Mouse (Mus musculus) MEL (cell line): Measurements from ENCODE around the gene Cenpn. TPM values are rescaled to one million over a fixed set of nuclear protein-coding genes. Genes with fewer than 3 reads are reported as not detected.

Experiments
- DNase-seq: peaks from one replicate; pipeline ENCODE4 v3.0.0; 2011; ENCODE audit warnings: low read depth, low spot score
- H3K27ac ChIP-seq: 2 replicates; pipeline ENCODE4 v1.5.1; 2012; ENCODE audit warnings: low read depth, mild to moderate bottlenecking, control low read depth, low read length, moderate library complexity; ENCODE audit not compliant: control insufficient read depth
- H3K27me3 ChIP-seq, 2 experiments: fragments of 150-350 bp in 1 of 2; sonication (generic) in 1 of 2; 2 replicates each; pipeline ENCODE4 v1.6.1; 2012; ENCODE audit warnings: low read length in 2 of 2, mild to moderate bottlenecking in 2 of 2, improper control_type of control experiment in 1 of 2, moderate library complexity in 1 of 2; ENCODE audit not compliant: insufficient read depth in 2 of 2, control insufficient read depth in 1 of 2
- H3K36me3 ChIP-seq, 2 experiments: 2 replicates each; pipeline ENCODE4 v1.6.1; 2012 to 2014; ENCODE audit warnings: low read length in 2 of 2, improper control_type of control experiment in 1 of 2, inconsistent platforms in 1 of 2, mild to moderate bottlenecking in 1 of 2; ENCODE audit not compliant: insufficient read depth in 2 of 2, control insufficient read depth in 1 of 2
- H3K4me1 ChIP-seq, 2 experiments: fragments of 150-350 bp in 1 of 2; sonication (generic) in 1 of 2; 2 replicates each; pipeline ENCODE4 v1.6.1; 2012; ENCODE audit warnings: low read length in 2 of 2, improper control_type of control experiment in 1 of 2, mild to moderate bottlenecking in 1 of 2; ENCODE audit not compliant: insufficient read depth in 2 of 2, control insufficient read depth in 1 of 2
- H3K4me3 ChIP-seq, 2 experiments: fragments of 150-350 bp in 1 of 2; sonication (generic) in 1 of 2; 2 replicates each; pipeline ENCODE4 v1.5.1; 2012; ENCODE audit warnings: low read depth in 2 of 2, low read length in 2 of 2, mild to moderate bottlenecking in 2 of 2, moderate library complexity in 2 of 2, control low read depth in 1 of 2, improper control_type of control experiment in 1 of 2; ENCODE audit not compliant: control insufficient read depth in 1 of 2, insufficient read depth in 1 of 2
- H3K79me2 ChIP-seq: 2 replicates; pipeline ENCODE4 v1.6.1; 2012; ENCODE audit warnings: mild to moderate bottlenecking, low read length, moderate library complexity; ENCODE audit not compliant: control insufficient read depth, poor library complexity, insufficient read depth
- H3K9ac ChIP-seq: 2 replicates; pipeline ENCODE4 v1.6.1; 2012; ENCODE audit warnings: low read depth, mild to moderate bottlenecking, control low read depth, low read length, moderate library complexity; ENCODE audit not compliant: control insufficient read depth, poor library complexity, severe bottlenecking
- H3K9me3 ChIP-seq: fragments of 150-350 bp; sonication (generic); replicated peaks from 2 replicates; pipeline ENCODE4 v1.6.1; 2012; ENCODE audit warnings: mild to moderate bottlenecking, low read length, improper control_type of control experiment, moderate library complexity; ENCODE audit not compliant: insufficient read depth
- E2F4 ChIP-seq: IDR thresholded peaks from 2 replicates; pipeline ENCODE4 v1.6.1; 2011; ENCODE audit warnings: low read depth, low read length, improper control_type of control experiment, borderline replicate concordance
- EP300 ChIP-seq, 2 experiments: IDR thresholded peaks; 2 replicates each; pipeline ENCODE4 v1.6.1; 2011; ENCODE audit warnings: improper control_type of control experiment in 2 of 2, low read length in 2 of 2, low read depth in 1 of 2, mild to moderate bottlenecking in 1 of 2
- ETS1 ChIP-seq: IDR thresholded peaks from 2 replicates; pipeline ENCODE4 v1.6.1; 2012; ENCODE audit warnings: low read depth, mild to moderate bottlenecking, inconsistent platforms, low read length, improper control_type of control experiment, moderate library complexity
- GATA1 ChIP-seq: IDR thresholded peaks from 2 replicates; pipeline ENCODE4 v1.6.1; 2011; ENCODE audit warnings: low read depth, low read length, improper control_type of control experiment
- MAZ ChIP-seq: IDR thresholded peaks from 2 replicates; pipeline ENCODE4 v1.6.1; 2012; ENCODE audit warnings: low read depth, mild to moderate bottlenecking, inconsistent platforms, low read length, improper control_type of control experiment
- MYB ChIP-seq: IDR thresholded peaks from 2 replicates; pipeline ENCODE4 v1.6.1; 2011; ENCODE audit warnings: mild to moderate bottlenecking, low read depth, low read length, improper control_type of control experiment
- NRF1 ChIP-seq: IDR thresholded peaks from 2 replicates; pipeline ENCODE4 v1.6.1; 2014; ENCODE audit warnings: low read depth, mild to moderate bottlenecking, inconsistent platforms, low read length, improper control_type of control experiment, moderate library complexity; ENCODE audit not compliant: poor library complexity, insufficient read depth, severe bottlenecking
- RCOR1 ChIP-seq: IDR thresholded peaks from 2 replicates; pipeline ENCODE4 v1.6.1; 2012; ENCODE audit warnings: low read depth, mild to moderate bottlenecking, inconsistent platforms, low read length, improper control_type of control experiment
- SIN3A ChIP-seq: IDR thresholded peaks from 2 replicates; pipeline ENCODE4 v1.6.1; 2012; ENCODE audit warnings: low read length, improper control_type of control experiment, inconsistent platforms
- TAL1 ChIP-seq: IDR thresholded peaks from 2 replicates; pipeline ENCODE4 v1.6.1; 2012; ENCODE audit warnings: mild to moderate bottlenecking, inconsistent platforms, low read length, moderate library complexity, mixed read lengths
- TCF12 ChIP-seq: IDR thresholded peaks from 2 replicates; pipeline ENCODE4 v1.6.1; 2014; ENCODE audit warnings: low read depth, mild to moderate bottlenecking, inconsistent platforms, low read length, improper control_type of control experiment, moderate library complexity
- UBTF ChIP-seq: IDR thresholded peaks from 2 replicates; pipeline ENCODE4 v1.6.1; 2012; ENCODE audit warnings: low read depth, mild to moderate bottlenecking, inconsistent platforms, low read length, improper control_type of control experiment, moderate library complexity, borderline replicate concordance; ENCODE audit not compliant: insufficient read depth
- USF1 ChIP-seq: IDR thresholded peaks from 2 replicates; pipeline ENCODE4 v1.6.1; 2014; ENCODE audit warnings: low read depth, mild to moderate bottlenecking, inconsistent platforms, low read length, improper control_type of control experiment, moderate library complexity
- USF2 ChIP-seq, 2 experiments: IDR thresholded peaks; 2 replicates each; pipeline ENCODE4 v1.6.1; 2011 to 2012; ENCODE audit warnings: improper control_type of control experiment in 2 of 2, low read length in 2 of 2, borderline replicate concordance in 1 of 2, inconsistent platforms in 1 of 2, low read depth in 1 of 2, mild to moderate bottlenecking in 1 of 2; ENCODE audit not compliant: insufficient read depth in 1 of 2
- ZMIZ1 ChIP-seq: IDR thresholded peaks from 2 replicates; pipeline ENCODE4 v1.6.1; 2012; ENCODE audit warnings: low read depth, mild to moderate bottlenecking, inconsistent platforms, low read length, improper control_type of control experiment, moderate library complexity
- polyA plus RNA-seq, 2 experiments: library from polyadenylated mRNA; stranded (reverse) in 1 of 2; unstranded in 1 of 2; fragments of >175 nt in 1 of 2; fragments of >200 nt in 1 of 2; gene quantifications; 2 replicates each; pipeline versions ENCODE4 v1.2.1 to v1.2.4; 2012; ENCODE audit warnings: low replicate concordance in 2 of 2, low read depth in 1 of 2; ENCODE audit not compliant: insufficient read length in 2 of 2, insufficient read depth in 1 of 2, missing spikeins in 1 of 2
- total RNA-seq: library from RNA; depleted of rRNA; stranded (reverse); fragments of 300-350 nt; gene quantifications from 2 replicates; pipeline ENCODE4 v1.2.3, GENCODE M21; 2012

Gene Cenpn
- total and polyA plus RNA-seq, 3 experiments, result 41.8 to 59.5 TPM; not detected in 1

DNA sequence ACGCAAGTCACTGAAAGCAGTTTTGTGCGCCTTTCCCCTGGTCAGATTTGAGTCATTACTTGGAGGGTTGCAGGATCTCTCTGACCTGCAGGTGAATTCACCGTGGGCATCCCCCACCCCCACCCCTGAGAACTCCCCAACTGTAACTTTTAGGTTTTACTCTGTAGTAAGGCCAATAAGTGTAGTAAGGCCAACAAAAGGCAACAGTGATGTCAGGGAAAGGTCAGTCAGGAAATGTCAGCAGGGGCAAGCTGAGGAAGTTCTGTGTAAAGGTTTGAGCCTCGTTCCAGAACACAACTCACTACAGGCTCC is 22.8 kb downstream of the Cenpn start:
- TF ChIP-seq USF2 (IDR thresholded peaks at IDR 0.05; ENCODE audit: borderline replicate concordance in 1 of 2, insufficient read depth in 1 of 2, low read depth in 1 of 2, low read length in 2 of 2), result no peak
- H3K27me3 ChIP-seq, result no peaks in the 10 kb centered on the region
- peak overlapping the region; percentile 84 for H3K9ac ChIP-seq
- H3K27ac ChIP-seq, result no peak overlapping the region
- H3K4me3 ChIP-seq, result peak overlapping the region; percentile 90 to 91
- no peaks in the 10 kb centered on the region for H3K9me3 ChIP-seq
- peak; percentile 49 for DNase-seq
- peaks cover 2 to 33% of the 10 kb centered on the region in 2 experiments for H3K4me1 ChIP-seq
- peaks cover 30% of the 10 kb centered on the region for H3K79me2 ChIP-seq
- H3K36me3 ChIP-seq, result peaks cover 0 to 30% of the 10 kb centered on the region in 2 experiments; a peak in 2 of 4 replicates

DNA sequence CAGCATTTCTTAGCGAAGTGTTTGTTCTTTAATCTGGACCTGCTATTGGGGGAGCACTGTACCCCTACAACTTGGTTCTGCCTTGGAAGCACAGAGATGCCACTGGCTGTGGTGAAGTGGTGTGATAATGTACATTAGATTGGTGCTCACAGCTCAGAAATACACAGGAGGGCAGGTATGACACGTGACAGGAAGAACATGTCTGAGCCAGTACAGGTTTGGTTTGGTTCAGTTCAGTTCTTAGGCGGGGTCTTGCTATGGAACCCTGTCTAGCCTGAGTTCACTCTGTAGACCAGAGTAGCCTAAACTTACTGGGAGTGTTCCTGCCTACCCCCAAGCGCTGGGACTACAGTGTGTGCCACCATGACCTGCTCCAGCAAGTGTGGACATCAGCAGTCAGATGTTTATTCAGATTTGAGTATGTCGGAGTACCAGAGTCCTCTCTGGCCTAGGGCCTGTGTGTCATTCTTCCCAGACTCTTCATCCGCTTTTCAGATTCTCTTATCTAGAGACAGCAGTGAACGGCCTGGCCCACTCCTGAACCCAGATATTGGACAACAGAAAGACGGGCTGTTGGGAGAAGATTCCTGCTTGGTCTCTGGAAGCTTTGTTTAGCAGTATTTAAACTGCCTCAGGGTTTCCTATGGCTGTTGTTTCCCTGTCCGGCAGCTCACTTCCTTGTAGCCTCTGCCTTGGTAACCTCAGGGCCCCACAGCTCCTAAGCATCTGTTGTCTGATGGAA is 23.8 kb downstream of the Cenpn start:
- Histone ChIP-seq H3K79me2 (peaks cover 35% of the 10 kb centered on the region), H3K36me3 (peaks cover 0 to 30% of the 10 kb centered on the region in 2 experiments; a peak in 2 of 4 replicates), H3K4me1 (peaks cover 2 to 33% of the 10 kb centered on the region in 2 experiments), H3K27me3 (no peaks in the 10 kb centered on the region), H3K9ac (peak overlapping the region; percentile 68), H3K9me3 (no peaks in the 10 kb centered on the region), H3K4me3 (peak overlapping the region; percentile 56 to 77; a peak in 1 of 4 replicates), H3K27ac (peak overlapping the region; percentile 88)
- TF ChIP-seq ZMIZ1 (no peak), TCF12 (peak; percentile 77), UBTF (no peak), USF1 (peak; percentile 65), E2F4 (no peak), GATA1 (peak; percentile 78), TAL1 (peak; percentile 91), MAZ (no peak), SIN3A (peak; percentile 48; the same call in 1 of the 2 replicates), MYB (peak; percentile 48; the same call in 1 of the 2 replicates), ETS1 (peak; percentile 54; the same call in 1 of the 2 replicates), RCOR1 (peak; percentile 43; the same call in 1 of the 2 replicates), NRF1 (no peak), EP300 (IDR thresholded peaks at IDR 0.05; ENCODE audit: low read depth in 1 of 2, low read length in 2 of 2) (peak; percentile 66 to 82)
- DNase-seq, result peak; percentile 66
